Mouse (Mus musculus): ENCODE measurements around the gene Trappc6b. TPM values are rescaled to one million over a fixed set of nuclear protein-coding genes. Genes with fewer than 3 reads are reported as not detected.

Gene Trappc6b
- polyA plus RNA-seq, 1 experiment, result 158 TPM

GRCm38 (mm10) chr12:59056222-59056621 is 5.0 kb downstream of the Trappc6b start:
- TF ChIP-seq POLR2A (IDR thresholded peaks at IDR 0.05; ENCODE audit: extremely low read depth, insufficient read depth, low read length) (no peak), CTCF (IDR thresholded peaks at IDR 0.05; ENCODE audit: extremely low read depth, insufficient read depth, low read length) (no peak)
- Histone ChIP-seq H3K4me3 (ENCODE audit: insufficient read depth, low read length) (no peak overlapping the region), H3K27ac (ENCODE audit: insufficient read depth, low read length) (no peak overlapping the region), H3K4me1 (ENCODE audit: control insufficient read depth, insufficient read depth, low read length) (peaks cover 8% of the 10 kb centered on the region)

DNA sequence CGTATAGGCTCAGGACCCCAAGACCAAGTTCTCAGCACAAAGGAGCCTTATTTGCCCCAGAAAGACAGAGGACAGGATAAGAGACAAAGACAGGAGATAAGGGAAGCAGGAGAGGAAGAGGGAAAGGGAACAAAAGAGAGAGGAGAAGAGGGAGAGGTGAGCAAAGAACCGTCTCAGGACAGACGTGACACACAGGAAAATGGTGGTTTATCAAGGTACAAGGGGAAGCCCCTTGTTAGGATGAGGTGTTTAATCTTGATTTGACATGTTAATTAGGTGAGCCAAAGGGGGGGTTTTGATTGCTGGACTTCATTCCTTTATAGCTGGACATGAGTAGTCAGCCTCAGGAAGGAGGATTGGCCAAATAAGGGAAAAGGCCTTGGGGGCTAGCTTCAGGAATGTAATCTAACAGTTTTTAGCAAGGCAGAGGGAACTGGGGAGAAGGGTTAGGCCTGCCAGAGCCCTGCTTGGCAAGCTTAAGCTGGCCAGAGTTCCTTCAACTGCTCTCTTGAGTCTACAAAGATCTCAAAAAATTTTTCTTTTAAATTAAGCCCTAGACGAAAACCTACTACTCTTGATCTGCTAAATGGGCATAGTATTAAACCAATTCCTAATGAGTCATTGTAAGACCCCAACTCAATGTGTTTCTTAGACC is 5.9 kb downstream of the Trappc6b start:
- TF ChIP-seq POLR2A (IDR thresholded peaks at IDR 0.05; ENCODE audit: extremely low read depth, insufficient read depth, low read length) (no peak), CTCF (IDR thresholded peaks at IDR 0.05; ENCODE audit: extremely low read depth, insufficient read depth, low read length) (no peak)
- H3K4me3 ChIP-seq (ENCODE audit: insufficient read depth, low read length), result no peak overlapping the region
- H3K27ac ChIP-seq (ENCODE audit: insufficient read depth, low read length), result no peak overlapping the region
- H3K4me1 ChIP-seq (ENCODE audit: control insufficient read depth, insufficient read depth, low read length), result peaks cover 8% of the 10 kb centered on the region

DNA sequence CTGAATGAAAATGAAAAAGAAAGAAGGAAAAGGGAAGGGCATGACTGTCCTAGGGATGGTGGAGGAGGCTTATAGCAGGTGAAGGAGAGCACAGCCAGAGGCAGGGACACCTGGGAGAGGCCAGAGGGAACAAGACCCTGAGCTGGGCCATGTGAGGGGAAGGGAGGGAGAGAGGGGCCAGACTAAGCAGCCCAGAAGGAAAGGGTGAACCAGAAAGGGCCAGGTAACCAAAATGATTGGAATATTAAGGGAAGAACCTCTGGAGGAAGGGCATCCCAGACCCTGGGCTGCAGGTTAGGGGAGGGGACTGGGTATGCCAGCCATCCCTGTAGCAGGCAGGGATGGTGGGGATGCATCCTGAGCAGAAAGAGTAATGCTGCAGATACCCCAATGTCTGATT is 7.3 kb downstream of the Trappc6b start:
- Histone ChIP-seq H3K4me1 (ENCODE audit: control insufficient read depth, insufficient read depth, low read length) (peaks cover 3% of the 10 kb centered on the region), H3K27ac (ENCODE audit: insufficient read depth, low read length) (no peak overlapping the region), H3K4me3 (ENCODE audit: insufficient read depth, low read length) (no peak overlapping the region)
- TF ChIP-seq CTCF (IDR thresholded peaks at IDR 0.05; ENCODE audit: extremely low read depth, insufficient read depth, low read length) (no peak), POLR2A (IDR thresholded peaks at IDR 0.05; ENCODE audit: extremely low read depth, insufficient read depth, low read length) (no peak)

- TF ChIP-seq CTCF (IDR thresholded peaks at IDR 0.05; ENCODE audit: extremely low read depth, insufficient read depth, low read length) (no peak), POLR2A (IDR thresholded peaks at IDR 0.05; ENCODE audit: extremely low read depth, insufficient read depth, low read length) (no peak)
- no peak overlapping the region for H3K4me3 ChIP-seq (ENCODE audit: insufficient read depth, low read length)
- H3K27ac ChIP-seq (ENCODE audit: insufficient read depth, low read length), result no peak overlapping the region
- H3K4me1 ChIP-seq (ENCODE audit: control insufficient read depth, insufficient read depth, low read length), result peaks cover 1% of the 10 kb centered on the region
These were observed 8.1 kb downstream of the Trappc6b start for GRCm38 (mm10) chr12:59053166-59053565.

GRCm38 (mm10) chr12:59052470-59052869 is 8.8 kb downstream of the Trappc6b start:
- no peak for TF ChIP-seq POLR2A (IDR thresholded peaks at IDR 0.05; ENCODE audit: extremely low read depth, insufficient read depth, low read length)
- no peak for TF ChIP-seq CTCF (IDR thresholded peaks at IDR 0.05; ENCODE audit: extremely low read depth, insufficient read depth, low read length)
- no peak overlapping the region for H3K4me3 ChIP-seq (ENCODE audit: insufficient read depth, low read length)
- H3K27ac ChIP-seq (ENCODE audit: insufficient read depth, low read length), result no peak overlapping the region
- H3K4me1 ChIP-seq (ENCODE audit: control insufficient read depth, insufficient read depth, low read length), result no peaks in the 10 kb centered on the region; the same call in none of the 2 replicates

GRCm38 (mm10) chr12:59040851-59041250 is 20.4 kb downstream of the Trappc6b start:
- Histone ChIP-seq H3K4me3 (ENCODE audit: insufficient read depth, low read length) (no peak overlapping the region), H3K4me1 (ENCODE audit: control insufficient read depth, insufficient read depth, low read length) (no peaks in the 10 kb centered on the region), H3K27ac (ENCODE audit: insufficient read depth, low read length) (no peak overlapping the region)
- TF ChIP-seq POLR2A (IDR thresholded peaks at IDR 0.05; ENCODE audit: extremely low read depth, insufficient read depth, low read length) (no peak), CTCF (IDR thresholded peaks at IDR 0.05; ENCODE audit: extremely low read depth, insufficient read depth, low read length) (no peak)

- no peak overlapping the region for H3K27ac ChIP-seq (ENCODE audit: insufficient read depth, low read length)
These were observed 21.1 kb downstream of the Trappc6b start for GRCm38 (mm10) chr12:59039971-59040844.

GRCm38 (mm10) chr12:59039162-59039970 is 21.9 kb downstream of the Trappc6b start:
- no peak for TF ChIP-seq CTCF (IDR thresholded peaks at IDR 0.05; ENCODE audit: extremely low read depth, insufficient read depth, low read length)
- H3K4me3 ChIP-seq (ENCODE audit: insufficient read depth, low read length), result no peak overlapping the region
- H3K4me1 ChIP-seq (ENCODE audit: control insufficient read depth, insufficient read depth, low read length), result no peaks in the 10 kb centered on the region
- H3K27ac ChIP-seq (ENCODE audit: insufficient read depth, low read length), result no peak overlapping the region

More at GRCm38 (mm10) chr12:59039971-59040844, 21.1 kb downstream of the Trappc6b start:
- no peak overlapping the region for H3K4me3 ChIP-seq (ENCODE audit: insufficient read depth, low read length)
- H3K4me1 ChIP-seq (ENCODE audit: control insufficient read depth, insufficient read depth, low read length), result no peaks in the 10 kb centered on the region
- TF ChIP-seq POLR2A (IDR thresholded peaks at IDR 0.05; ENCODE audit: extremely low read depth, insufficient read depth, low read length) (0 out of 2 replicates have a peak, but pooled peaks have one; percentile 19), CTCF (IDR thresholded peaks at IDR 0.05; ENCODE audit: extremely low read depth, insufficient read depth, low read length) (no peak)

DNA sequence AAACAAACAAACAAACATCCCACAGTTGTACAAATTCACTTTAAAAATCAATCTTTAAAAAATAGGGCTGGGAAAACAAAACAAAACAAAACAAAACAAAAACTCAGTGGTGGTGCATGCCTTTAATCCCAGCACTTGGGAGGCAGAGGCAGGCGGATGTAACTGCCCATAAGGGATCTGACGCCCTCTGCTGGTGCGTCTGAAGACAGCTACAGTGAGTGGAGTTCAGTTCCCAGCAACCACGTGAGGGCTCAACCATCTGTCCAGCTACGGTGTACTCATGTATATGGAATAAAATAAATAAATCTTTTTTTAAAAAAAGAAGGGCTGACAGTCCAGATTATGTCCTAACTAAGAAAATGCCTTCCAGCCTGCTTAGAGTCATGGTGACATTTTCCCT is 29.2 kb downstream of the Trappc6b start:
- TF ChIP-seq POLR2A (IDR thresholded peaks at IDR 0.05; ENCODE audit: extremely low read depth, insufficient read depth, low read length), result no peak
- 0 out of 2 replicates have a peak, but pooled peaks have one; percentile 4 for TF ChIP-seq CTCF (IDR thresholded peaks at IDR 0.05; ENCODE audit: extremely low read depth, insufficient read depth, low read length)
- Histone ChIP-seq H3K4me3 (ENCODE audit: insufficient read depth, low read length) (no peak overlapping the region), H3K4me1 (ENCODE audit: control insufficient read depth, insufficient read depth, low read length) (no peaks in the 10 kb centered on the region), H3K27ac (ENCODE audit: insufficient read depth, low read length) (no peak overlapping the region)

All from cortical plate, adult 2 months (tissue).